Mouse (Mus musculus): ENCODE data around the gene B3galnt2. TPM values are rescaled to one million over a fixed set of nuclear protein-coding genes. Genes with fewer than 3 reads are reported as not detected.
A peak's percentile ranks its signal among the peaks of the same experiment; 100 is the strongest.
"Not testable (repeated sequence)": the region's sequence is repeated elsewhere in the genome, so short reads cannot be mapped to it uniquely, and the experiment has no call there.

The B3galnt2 gene
- polyA plus RNA-seq, 1 experiment, result 43.8 TPM

- DNase-seq (ENCODE audit: low spot score), result no peak
Observed at GRCm38 (mm10) chr13:14006056-14006455, 51.8 kb downstream of the B3galnt2 start.

GRCm38 (mm10) chr13:14011454-14011995, 57.3 kb downstream of the B3galnt2 start:
- no peak for DNase-seq (ENCODE audit: low spot score)

- no peak for DNase-seq (ENCODE audit: low spot score)
Observed at GRCm38 (mm10) chr13:14014001-14014400, 59.7 kb downstream of the B3galnt2 start.

- DNase-seq (ENCODE audit: low spot score), result no peak
Observed at GRCm38 (mm10) chr13:14014540-14014939, 60.3 kb downstream of the B3galnt2 start.

GRCm38 (mm10) chr13:14015609-14016008, 61.3 kb downstream of the B3galnt2 start:
- DNase-seq (ENCODE audit: low spot score), result no peak

- no peak for DNase-seq (ENCODE audit: low spot score)
Observed at GRCm38 (mm10) chr13:14018283-14018682, 64.0 kb downstream of the B3galnt2 start.

- no peak for DNase-seq (ENCODE audit: low spot score)
Observed at GRCm38 (mm10) chr13:14018852-14019251, 64.6 kb downstream of the B3galnt2 start.

- DNase-seq (ENCODE audit: low spot score), result not testable (repeated sequence)
Observed at GRCm38 (mm10) chr13:14021417-14021816, 67.1 kb downstream of the B3galnt2 start.

GRCm38 (mm10) chr13:14025554-14025953, 71.3 kb downstream of the B3galnt2 start:
- no peak for DNase-seq (ENCODE audit: low spot score)

- DNase-seq (ENCODE audit: low spot score), result no peak
Observed at GRCm38 (mm10) chr13:14026154-14026820, 72.0 kb downstream of the B3galnt2 start.

- no peak for DNase-seq (ENCODE audit: low spot score)
Observed at GRCm38 (mm10) chr13:14033309-14034072, 79.2 kb downstream of the B3galnt2 start.

GRCm38 (mm10) chr13:14034073-14034348, 79.7 kb downstream of the B3galnt2 start:
- no peak for DNase-seq (ENCODE audit: low spot score)

GRCm38 (mm10) chr13:14035352-14035751, 81.1 kb downstream of the B3galnt2 start:
- DNase-seq (ENCODE audit: low spot score), result not testable (repeated sequence)

- DNase-seq (ENCODE audit: low spot score), result no peak
Observed at GRCm38 (mm10) chr13:14035875-14036630, 81.8 kb downstream of the B3galnt2 start.

- no peak for DNase-seq (ENCODE audit: low spot score)
Observed at GRCm38 (mm10) chr13:14038911-14039291, 84.6 kb downstream of the B3galnt2 start.

- DNase-seq (ENCODE audit: low spot score), result peak; percentile 86
Observed at GRCm38 (mm10) chr13:14039292-14039965, 85.2 kb downstream of the B3galnt2 start, which contains the start of gene Tbce. TSS of gene Tbce (minus strand) at chr13:14039638.

GRCm38 (mm10) chr13:14040186-14040585, 85.9 kb downstream of the B3galnt2 start:
- DNase-seq (ENCODE audit: low spot score), result no peak

- no peak for DNase-seq (ENCODE audit: low spot score)
Observed at GRCm38 (mm10) chr13:14043851-14044250, 89.6 kb downstream of the B3galnt2 start.

- DNase-seq (ENCODE audit: low spot score), result no peak
Observed at GRCm38 (mm10) chr13:14044521-14044920, 90.3 kb downstream of the B3galnt2 start.

Measured in urinary bladder, adult 2 months (tissue).